Mouse (Mus musculus) liver, embryonic 16.5 days (tissue): ENCODE measurements around the gene Tex29. TPM values are rescaled to one million over a fixed set of nuclear protein-coding genes. Genes with fewer than 3 reads are reported as not detected.
"Not testable (repeated sequence)": the region's sequence is repeated elsewhere in the genome, so short reads cannot be mapped to it uniquely, and the experiment has no call there.

Experiments used
- ATAC-seq: fragments of 200-750 bp; cut with Nextera tagmentation; 2 replicates; pipeline ENCODE4 v1.8.0; 2017; ENCODE audit warnings: low read depth, mild to moderate bottlenecking, moderate number of reproducible peaks, moderate library complexity
- H3K27ac ChIP-seq: fragments of 300-500 bp; sonication (generic); 2 replicates; pipeline ENCODE4 v1.5.1; 2014; ENCODE audit warnings: mild to moderate bottlenecking, low read length
- H3K27me3 ChIP-seq: fragments of 300-500 bp; sonication (generic); 2 replicates; pipeline ENCODE4 v1.6.1; 2014; ENCODE audit warnings: low read depth, low read length, mixed read lengths; ENCODE audit not compliant: control insufficient read depth, insufficient read depth
- H3K36me3 ChIP-seq: fragments of 300-500 bp; sonication (generic); 2 replicates; pipeline ENCODE4 v1.6.1; 2014; ENCODE audit warnings: mild to moderate bottlenecking; ENCODE audit not compliant: control insufficient read depth, insufficient read depth
- H3K4me1 ChIP-seq: fragments of 300-500 bp; sonication (generic); 2 replicates; pipeline ENCODE4 v1.6.1; 2014; ENCODE audit warnings: low read depth, low read length, mixed read lengths; ENCODE audit not compliant: control insufficient read depth
- H3K4me2 ChIP-seq: fragments of 300-500 bp; sonication (generic); 2 replicates; pipeline ENCODE4 v1.6.1; 2014; ENCODE audit warnings: low read depth, low read length, mixed read lengths
- H3K4me3 ChIP-seq: fragments of 300-500 bp; sonication (generic); 2 replicates; pipeline ENCODE4 v1.5.1; 2014; ENCODE audit warnings: low read depth, mild to moderate bottlenecking, low read length
- H3K9ac ChIP-seq: fragments of 300-500 bp; sonication (generic); 2 replicates; pipeline ENCODE4 v1.6.1; 2014; ENCODE audit warnings: low read depth, low read length
- H3K9me3 ChIP-seq: fragments of 300-500 bp; sonication (generic); replicated peaks from 2 replicates; pipeline ENCODE4 v1.6.1; 2016; ENCODE audit warnings: low read length; ENCODE audit not compliant: control insufficient read depth
- WGBS: fragments of 180-500 bp; shearing (Covaris S2); extraction: QIAGEN DNeasy Blood & Tissue Kit; methylation state at CpG from one replicate; pipeline ENCODE4 v1.1.7; 2014; ENCODE audit not compliant: insufficient replicate concordance; 5-methylcytosine and 5-hydroxymethylcytosine counted together
- polyA plus RNA-seq: library from polyadenylated mRNA; unstranded; fragments of >200 nt; fragmentation: Nextera tagmentation; extraction: Ambion mirVana; gene quantifications from 2 replicates; pipeline ENCODE4 v1.2.1, GENCODE M21; 2015

Gene Tex29
- polyA plus RNA-seq, 1 experiment from 2014 or later = not detected

GRCm38 (mm10) chr8:11841571-11841970 is 1.3 kb downstream of the Tex29 start:
- Histone ChIP-seq H3K4me3 (no peak overlapping the region), H3K9me3 (no peaks in the 10 kb centered on the region), H3K36me3 (no peaks in the 10 kb centered on the region), H3K27ac (no peak overlapping the region), H3K4me1 (no peaks in the 10 kb centered on the region), H3K4me2 (no peak overlapping the region), H3K27me3 (no peaks in the 10 kb centered on the region), H3K9ac (no peak overlapping the region)
- 45% methylated on average over 8 of the region's 8 CpGs for WGBS
- no peak for ATAC-seq

DNA sequence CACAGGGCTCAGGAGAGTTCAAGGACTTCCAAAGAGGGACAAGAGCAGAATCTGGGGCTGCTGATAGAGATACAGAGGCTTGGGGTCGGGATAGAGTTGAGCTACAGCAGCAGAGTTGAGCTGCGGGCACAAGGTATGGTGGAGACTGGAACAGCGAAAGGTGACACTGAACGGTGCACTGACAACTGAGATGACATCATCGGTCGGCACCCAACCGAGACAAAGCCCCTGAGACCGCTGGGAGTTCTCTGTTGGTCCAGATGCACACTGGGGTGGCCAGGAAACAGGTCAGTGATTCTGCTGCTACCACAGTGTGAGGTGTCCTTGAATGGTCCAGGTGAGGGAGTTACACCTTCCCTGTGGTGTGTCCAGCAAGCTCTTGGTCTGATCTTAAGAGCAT is 2.5 kb downstream of the Tex29 start:
- no peaks in the 10 kb centered on the region for H3K9me3 ChIP-seq
- no peak overlapping the region for H3K4me3 ChIP-seq
- no peaks in the 10 kb centered on the region for H3K36me3 ChIP-seq
- H3K9ac ChIP-seq = no peak overlapping the region
- H3K4me1 ChIP-seq = no peaks in the 10 kb centered on the region
- no peaks in the 10 kb centered on the region for H3K27me3 ChIP-seq
- WGBS = 64% methylated on average over 8 of the region's 8 CpGs
- no peak for ATAC-seq
- no peak overlapping the region for H3K27ac ChIP-seq
- no peak overlapping the region for H3K4me2 ChIP-seq

GRCm38 (mm10) chr8:11843677-11844315 is 3.5 kb downstream of the Tex29 start:
- Histone ChIP-seq H3K9me3 (no peaks in the 10 kb centered on the region), H3K36me3 (no peaks in the 10 kb centered on the region), H3K9ac (no peak overlapping the region), H3K27me3 (no peaks in the 10 kb centered on the region), H3K4me1 (no peaks in the 10 kb centered on the region), H3K4me3 (no peak overlapping the region), H3K4me2 (no peak overlapping the region), H3K27ac (no peak overlapping the region)
- no peak for ATAC-seq
- WGBS = 65% methylated on average over 13 of the region's 13 CpGs

- no peaks in the 10 kb centered on the region for H3K27me3 ChIP-seq
- no peak overlapping the region for H3K27ac ChIP-seq
- ATAC-seq = no peak
- 68% methylated on average over 7 of the region's 7 CpGs for WGBS
- H3K4me2 ChIP-seq = no peak overlapping the region
- H3K9ac ChIP-seq = no peak overlapping the region
- H3K9me3 ChIP-seq = no peaks in the 10 kb centered on the region
- H3K36me3 ChIP-seq = no peaks in the 10 kb centered on the region
- no peaks in the 10 kb centered on the region for H3K4me1 ChIP-seq
- no peak overlapping the region for H3K4me3 ChIP-seq
Observed at GRCm38 (mm10) chr8:11844316-11844685, 4.0 kb downstream of the Tex29 start.

DNA sequence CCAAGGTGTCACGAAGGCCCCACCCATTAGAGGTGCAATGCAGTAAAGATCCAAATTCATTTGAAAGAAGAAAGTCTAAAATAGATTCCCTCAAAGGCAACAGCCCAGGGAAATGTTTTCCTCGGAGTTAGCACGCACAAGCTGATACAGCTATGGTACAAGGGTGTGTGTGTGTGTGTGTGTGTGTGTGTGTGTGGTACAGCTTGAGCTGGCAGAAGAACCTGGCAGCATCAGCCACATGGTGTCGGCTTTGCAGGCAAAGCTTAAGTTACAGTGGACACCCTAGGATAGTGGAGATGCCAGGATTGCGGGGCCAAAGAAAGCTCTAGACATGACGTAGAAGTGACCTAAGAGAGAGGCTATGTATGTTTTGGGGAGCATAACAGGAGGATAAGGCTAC is 6.5 kb downstream of the Tex29 start:
- Histone ChIP-seq H3K9me3 (no peaks in the 10 kb centered on the region), H3K4me1 (no peaks in the 10 kb centered on the region), H3K9ac (no peak overlapping the region), H3K4me2 (no peak overlapping the region), H3K27ac (no peak overlapping the region), H3K27me3 (no peaks in the 10 kb centered on the region), H3K4me3 (no peak overlapping the region), H3K36me3 (no peaks in the 10 kb centered on the region)
- 74% methylated on average over 6 of the region's 6 CpGs for WGBS
- no peak for ATAC-seq

GRCm38 (mm10) chr8:11867832-11868231 is 27.6 kb downstream of the Tex29 start:
- Histone ChIP-seq H3K27me3 (no peaks in the 10 kb centered on the region), H3K9ac (no peak overlapping the region), H3K4me3 (no peak overlapping the region), H3K4me1 (no peaks in the 10 kb centered on the region), H3K27ac (no peak overlapping the region), H3K36me3 (no peaks in the 10 kb centered on the region), H3K9me3 (no peaks in the 10 kb centered on the region), H3K4me2 (no peak overlapping the region)
- no peak for ATAC-seq

- H3K27me3 ChIP-seq, H3K4me2 ChIP-seq, H3K4me1 ChIP-seq, H3K4me3 ChIP-seq, H3K27ac ChIP-seq, ATAC-seq, H3K9ac ChIP-seq, H3K9me3 ChIP-seq, H3K36me3 ChIP-seq: not testable (repeated sequence)
- 76% methylated on average over 6 of the region's 6 CpGs for WGBS
Observed at GRCm38 (mm10) chr8:11874227-11874626, 34.0 kb downstream of the Tex29 start.

DNA sequence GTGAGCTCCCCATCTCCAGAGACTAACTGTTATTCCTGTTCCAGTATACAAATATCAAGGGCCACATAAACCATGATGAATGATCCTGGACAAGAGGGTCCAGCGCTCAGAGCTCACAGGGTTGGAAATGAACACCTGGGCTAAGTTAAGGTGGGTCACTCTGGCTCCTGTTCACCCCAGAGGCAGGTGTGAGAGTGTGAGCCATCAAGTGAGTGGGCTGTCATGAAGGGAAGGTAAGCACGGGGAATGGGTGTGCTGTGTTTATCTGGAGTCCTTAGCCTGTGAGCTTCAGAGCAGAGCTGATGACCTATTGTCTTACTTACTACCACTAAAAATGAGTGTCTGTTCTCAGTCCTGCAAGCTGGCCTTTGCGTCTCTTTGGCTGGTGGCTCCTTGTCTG is 44.4 kb downstream of the Tex29 start:
- Histone ChIP-seq H3K4me1 (no peaks in the 10 kb centered on the region), H3K9me3 (no peaks in the 10 kb centered on the region), H3K9ac (no peak overlapping the region), H3K4me3 (no peak overlapping the region), H3K27ac (no peak overlapping the region), H3K4me2 (no peak overlapping the region), H3K27me3 (no peaks in the 10 kb centered on the region), H3K36me3 (no peaks in the 10 kb centered on the region)
- WGBS = 78% methylated on average over 3 of the region's 3 CpGs
- no peak for ATAC-seq

GRCm38 (mm10) chr8:11885881-11886699 is 45.8 kb downstream of the Tex29 start:
- no peak for ATAC-seq
- 65% methylated on average over 12 of the region's 12 CpGs for WGBS

More at GRCm38 (mm10) chr8:11885881-11886699, 45.8 kb downstream of the Tex29 start:
- H3K4me1 ChIP-seq = no peaks in the 10 kb centered on the region
- no peak overlapping the region for H3K4me2 ChIP-seq
- no peaks in the 10 kb centered on the region for H3K36me3 ChIP-seq
- no peaks in the 10 kb centered on the region for H3K9me3 ChIP-seq
- no peak overlapping the region for H3K4me3 ChIP-seq
- no peak overlapping the region for H3K9ac ChIP-seq
- no peaks in the 10 kb centered on the region for H3K27me3 ChIP-seq
- H3K27ac ChIP-seq = no peak overlapping the region
